Mouse (Mus musculus) midbrain, embryonic 15.5 days (tissue): ENCODE measurements around the gene Mmp24. TPM values are rescaled to one million over a fixed set of nuclear protein-coding genes. Genes with fewer than 3 reads are reported as not detected.
A peak's percentile ranks its signal among the peaks of the same experiment; 100 is the strongest.
"Not testable (repeated sequence)": the region's sequence is repeated elsewhere in the genome, so short reads cannot be mapped to it uniquely, and the experiment has no call there.

ENCODE experiments used
- ATAC-seq: fragments of 200-750 bp; cut with Nextera tagmentation; replicated peaks from 2 replicates; pipeline ENCODE4 v1.8.0; 2017; ENCODE audit warnings: moderate TSS enrichment
- H3K27ac ChIP-seq: fragments of 300-500 bp; sonication (generic); 2 replicates; pipeline ENCODE4 v1.5.1; 2015; ENCODE audit warnings: mild to moderate bottlenecking, inconsistent platforms
- H3K27me3 ChIP-seq: fragments of 300-500 bp; sonication (generic); replicated peaks from 2 replicates; pipeline ENCODE4 v1.6.1; 2015; ENCODE audit warnings: inconsistent platforms
- H3K36me3 ChIP-seq: fragments of 300-500 bp; sonication (generic); replicated peaks from 2 replicates; pipeline ENCODE4 v1.6.1; 2015; ENCODE audit warnings: inconsistent platforms
- H3K4me1 ChIP-seq: fragments of 300-500 bp; sonication (generic); 2 replicates; pipeline ENCODE4 v1.6.1; 2015; ENCODE audit warnings: inconsistent platforms
- H3K4me2 ChIP-seq: fragments of 300-500 bp; sonication (generic); 2 replicates; pipeline ENCODE4 v1.6.1; 2015; ENCODE audit warnings: inconsistent platforms, mild to moderate bottlenecking, moderate library complexity
- H3K4me3 ChIP-seq: fragments of 300-500 bp; sonication (generic); 2 replicates; pipeline ENCODE4 v1.5.1; 2015; ENCODE audit warnings: mild to moderate bottlenecking, inconsistent platforms
- H3K9ac ChIP-seq: fragments of 300-500 bp; sonication (generic); 2 replicates; pipeline ENCODE4 v1.6.1; 2015; ENCODE audit warnings: mild to moderate bottlenecking, inconsistent platforms
- H3K9me3 ChIP-seq: fragments of 300-500 bp; sonication (generic); 2 replicates; pipeline ENCODE4 v1.6.1; 2016; ENCODE audit warnings: inconsistent platforms
- WGBS: fragments of 180-500 bp; shearing (Covaris S2); methylation state at CpG from one replicate; pipeline ENCODE4 v1.1.7; 2015; ENCODE audit warnings: mixed read lengths; 5-methylcytosine and 5-hydroxymethylcytosine counted together
- polyA plus RNA-seq: library from polyadenylated mRNA; unstranded; fragments of >200 nt; fragmentation: Nextera tagmentation; extraction: Ambion mirVana; gene quantifications from 2 replicates; pipeline ENCODE4 v1.2.1, GENCODE M21; 2015

Gene Mmp24
- 19.3 and 21.6 TPM in 2 replicates for polyA plus RNA-seq

- H3K27ac ChIP-seq, result peak within 1 kb of the TSS; percentile 92
- no peaks in the 10 kb centered on the region for H3K9me3 ChIP-seq
- peak within 1 kb of the TSS; percentile 63 for H3K4me2 ChIP-seq
- peak within 1 kb of the TSS; percentile 94 for H3K9ac ChIP-seq
- WGBS, result 3% methylated on average over 34 of the region's 100 CpGs
- peaks cover 38% of the 10 kb centered on the region for H3K4me1 ChIP-seq
- ATAC-seq, result peak; percentile 5; the same call in 1 of the 2 replicates
- H3K27me3 ChIP-seq, result peaks cover 7% of the 10 kb centered on the region
- peak within 1 kb of the TSS; percentile 89 for H3K4me3 ChIP-seq
- H3K36me3 ChIP-seq, result no peaks in the 10 kb centered on the region
These were observed at the start of gene Mmp24 for GRCm38 (mm10) chr2:155774927-155775684. TSS of gene Mmp24 (plus strand) at chr2:155775342.

GRCm38 (mm10) chr2:155726302-155726701 is 48.8 kb upstream of the Mmp24 start:
- no peak for ATAC-seq
- Histone ChIP-seq H3K4me1 (peaks cover 16% of the 10 kb centered on the region), H3K27ac (no peak overlapping the region), H3K4me3 (no peak overlapping the region), H3K27me3 (no peaks in the 10 kb centered on the region), H3K36me3 (peaks cover 16% of the 10 kb centered on the region), H3K4me2 (no peak overlapping the region), H3K9ac (no peak overlapping the region), H3K9me3 (no peaks in the 10 kb centered on the region)
- 87% methylated on average over 7 of the region's 7 CpGs for WGBS

GRCm38 (mm10) chr2:155727764-155728395 is 47.3 kb upstream of the Mmp24 start:
- Histone ChIP-seq H3K4me3 (peak overlapping the region; percentile 85; the same call in 1 of the 2 replicates), H3K27me3 (no peaks in the 10 kb centered on the region), H3K36me3 (0 out of 2 replicates have a peak, but pooled peaks cover 9% of the 10 kb centered on the region), H3K4me2 (peak overlapping the region; percentile 83), H3K9me3 (no peaks in the 10 kb centered on the region), H3K4me1 (peaks cover 16% of the 10 kb centered on the region), H3K27ac (no peak overlapping the region), H3K9ac (no peak overlapping the region)
- WGBS, result 86% methylated on average over 7 of the region's 7 CpGs
- no peak for ATAC-seq

GRCm38 (mm10) chr2:155728742-155729141 is 46.4 kb upstream of the Mmp24 start:
- peak overlapping the region; percentile 85 for H3K4me3 ChIP-seq
- 4% methylated on average over 15 of the region's 15 CpGs for WGBS
- peak overlapping the region; percentile 71; the same call in 1 of the 2 replicates for H3K27ac ChIP-seq
- H3K9ac ChIP-seq, result peak overlapping the region; percentile 83
- peak overlapping the region; percentile 83 for H3K4me2 ChIP-seq
- peak; percentile 58 for ATAC-seq
- H3K9me3 ChIP-seq, result no peaks in the 10 kb centered on the region
- H3K4me1 ChIP-seq, result peaks cover 16% of the 10 kb centered on the region
- H3K27me3 ChIP-seq, result no peaks in the 10 kb centered on the region
- 0 out of 2 replicates have a peak, but pooled peaks cover 5% of the 10 kb centered on the region for H3K36me3 ChIP-seq

GRCm38 (mm10) chr2:155729158-155729645 is 45.9 kb upstream of the Mmp24 start, which contains the start of gene Edem2:
TSS of gene Edem2 (minus strand) at chr2:155729475.
- under 1% methylated on average over 33 of the region's 33 CpGs for WGBS
- peak; percentile 97 for ATAC-seq

GRCm38 (mm10) chr2:155735080-155735479 is 40.1 kb upstream of the Mmp24 start:
- Histone ChIP-seq H3K36me3 (no peaks in the 10 kb centered on the region), H3K4me3 (no peak overlapping the region), H3K9ac (no peak overlapping the region), H3K27me3 (no peaks in the 10 kb centered on the region), H3K9me3 (no peaks in the 10 kb centered on the region), H3K27ac (no peak overlapping the region), H3K4me2 (no peak overlapping the region), H3K4me1 (no peaks in the 10 kb centered on the region)
- ATAC-seq, result no peak
- 86% methylated on average over 5 of the region's 5 CpGs for WGBS

More at GRCm38 (mm10) chr2:155729158-155729645, 45.9 kb upstream of the Mmp24 start, which contains the start of gene Edem2:
- no peaks in the 10 kb centered on the region for H3K27me3 ChIP-seq
- 0 out of 2 replicates have a peak, but pooled peaks cover 5% of the 10 kb centered on the region for H3K36me3 ChIP-seq
- peak within 1 kb of the TSS; percentile 83 for H3K4me2 ChIP-seq
- peak within 1 kb of the TSS; percentile 71 for H3K27ac ChIP-seq
- H3K9me3 ChIP-seq, result no peaks in the 10 kb centered on the region
- peaks cover 16% of the 10 kb centered on the region for H3K4me1 ChIP-seq
- peak within 1 kb of the TSS; percentile 83 for H3K9ac ChIP-seq
- H3K4me3 ChIP-seq, result peak within 1 kb of the TSS; percentile 85

GRCm38 (mm10) chr2:155735766-155736165 is 39.4 kb upstream of the Mmp24 start, which contains the start of gene Gm17581:
TSS of gene Gm17581 (minus strand) at chr2:155735866.
- not testable (repeated sequence) for ATAC-seq, H3K9me3 ChIP-seq, H3K4me2 ChIP-seq, H3K27me3 ChIP-seq, H3K4me3 ChIP-seq, H3K27ac ChIP-seq, H3K4me1 ChIP-seq, H3K36me3 ChIP-seq, H3K9ac ChIP-seq
- 82% methylated on average over 5 of the region's 5 CpGs for WGBS

- H3K4me2 ChIP-seq, result no peak overlapping the region
- WGBS, result 89% methylated on average over 6 of the region's 6 CpGs
- no peaks in the 10 kb centered on the region for H3K4me1 ChIP-seq
- no peaks in the 10 kb centered on the region for H3K36me3 ChIP-seq
- no peaks in the 10 kb centered on the region for H3K27me3 ChIP-seq
- ATAC-seq, result no peak
- H3K27ac ChIP-seq, result no peak overlapping the region
- no peak overlapping the region for H3K9ac ChIP-seq
- H3K9me3 ChIP-seq, result no peaks in the 10 kb centered on the region
- H3K4me3 ChIP-seq, result no peak overlapping the region
These were observed 38.2 kb upstream of the Mmp24 start for GRCm38 (mm10) chr2:155736936-155737335.

GRCm38 (mm10) chr2:155737803-155738202 is 37.3 kb upstream of the Mmp24 start:
- ATAC-seq, result no peak
- no peaks in the 10 kb centered on the region for H3K27me3 ChIP-seq
- no peak overlapping the region for H3K9ac ChIP-seq
- H3K27ac ChIP-seq, result no peak overlapping the region
- 71% methylated on average over 9 of the region's 9 CpGs for WGBS
- H3K4me3 ChIP-seq, result no peak overlapping the region
- no peaks in the 10 kb centered on the region for H3K9me3 ChIP-seq
- no peaks in the 10 kb centered on the region for H3K36me3 ChIP-seq
- H3K4me1 ChIP-seq, result no peaks in the 10 kb centered on the region
- no peak overlapping the region for H3K4me2 ChIP-seq

- Histone ChIP-seq H3K4me3 (no peak overlapping the region), H3K4me2 (no peak overlapping the region), H3K36me3 (no peaks in the 10 kb centered on the region), H3K27me3 (no peaks in the 10 kb centered on the region), H3K9me3 (no peaks in the 10 kb centered on the region), H3K4me1 (no peaks in the 10 kb centered on the region), H3K27ac (no peak overlapping the region), H3K9ac (no peak overlapping the region)
- ATAC-seq, result no peak
- 83% methylated on average over 11 of the region's 11 CpGs for WGBS
These were observed 32.9 kb upstream of the Mmp24 start for GRCm38 (mm10) chr2:155742211-155742610.

GRCm38 (mm10) chr2:155742931-155743337 is 32.2 kb upstream of the Mmp24 start:
- ATAC-seq, result no peak
- no peaks in the 10 kb centered on the region for H3K9me3 ChIP-seq
- WGBS, result 85% methylated on average over 12 of the region's 12 CpGs

GRCm38 (mm10) chr2:155743351-155743750 is 31.8 kb upstream of the Mmp24 start:
- no peak for ATAC-seq
- Histone ChIP-seq H3K9ac (no peak overlapping the region), H3K27ac (no peak overlapping the region), H3K4me3 (no peak overlapping the region), H3K27me3 (no peaks in the 10 kb centered on the region), H3K4me2 (no peak overlapping the region), H3K9me3 (no peaks in the 10 kb centered on the region), H3K4me1 (no peaks in the 10 kb centered on the region), H3K36me3 (no peaks in the 10 kb centered on the region)
- 88% methylated on average over 9 of the region's 9 CpGs for WGBS

More at GRCm38 (mm10) chr2:155742931-155743337, 32.2 kb upstream of the Mmp24 start:
- Histone ChIP-seq H3K4me3 (no peak overlapping the region), H3K36me3 (no peaks in the 10 kb centered on the region), H3K27me3 (no peaks in the 10 kb centered on the region), H3K9ac (no peak overlapping the region), H3K4me1 (no peaks in the 10 kb centered on the region), H3K27ac (no peak overlapping the region), H3K4me2 (no peak overlapping the region)
